In the genomic region with DNA sequence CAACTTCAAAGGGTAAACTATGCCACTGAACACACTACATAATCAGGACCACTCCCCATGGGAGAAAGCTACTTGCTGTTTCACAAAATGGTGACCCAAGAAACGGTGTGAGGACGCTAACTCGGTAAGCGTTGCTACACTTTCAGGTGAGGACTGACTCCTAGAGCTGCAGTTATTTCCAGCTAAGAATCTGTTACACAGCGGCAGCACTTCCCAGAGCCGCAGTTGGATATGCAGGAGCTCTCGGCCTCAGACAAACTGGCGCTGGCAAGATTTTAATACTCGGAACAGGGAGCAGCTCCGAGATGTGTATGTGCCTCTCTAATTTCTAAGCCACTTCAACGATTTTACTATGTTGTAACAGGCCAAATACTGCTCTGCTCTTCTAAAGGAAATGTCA, we compare ENCODE assay signal across 28 mouse cellular contexts.
"Had no signal": no experiment of that assay in that cellular context is flagged by ENCODE, and none has a peak within 500 bp of the region (broad histone marks: within the 10 kb centered on the region; RNA-seq: fewer than 3 reads in every experiment).

No protein-coding gene starts in this region.

- H3K4me3 ChIP-seq: embryonic facial prominence, embryonic 10.5 days; embryonic facial prominence, embryonic 12.5 days; embryonic facial prominence, embryonic 13.5 days; embryonic facial prominence, embryonic 15.5 days; erythroblast, embryonic 14.5 days; forebrain, embryonic 10.5 days; forebrain, embryonic 12.5 days; forebrain, embryonic 13.5 days; forebrain, embryonic 15.5 days; heart, embryonic 10.5 days; heart, embryonic 12.5 days had no signal

- H3K27ac ChIP-seq: embryonic facial prominence, embryonic 10.5 days; embryonic facial prominence, embryonic 12.5 days; embryonic facial prominence, embryonic 13.5 days; embryonic facial prominence, embryonic 15.5 days; forebrain, embryonic 10.5 days; forebrain, embryonic 12.5 days; forebrain, embryonic 13.5 days; heart, embryonic 10.5 days had no signal

- H3K4me2 ChIP-seq: embryonic facial prominence, embryonic 12.5 days; embryonic facial prominence, embryonic 13.5 days; embryonic facial prominence, embryonic 15.5 days; forebrain, embryonic 12.5 days; forebrain, embryonic 13.5 days; forebrain, embryonic 15.5 days; heart, embryonic 11.5 days; heart, embryonic 12.5 days had no signal

- H3K4me1 ChIP-seq: embryonic facial prominence, embryonic 15.5 days; forebrain, embryonic 10.5 days; forebrain, embryonic 12.5 days; forebrain, embryonic 13.5 days; forebrain, embryonic 15.5 days had no signal

- ATAC-seq: forebrain, embryonic 13.5 days; forebrain, embryonic 14.5 days; forebrain, embryonic 15.5 days; forebrain, embryonic 16.5 days had no signal

- H3K27me3 ChIP-seq: embryonic facial prominence, embryonic 12.5 days; embryonic facial prominence, embryonic 13.5 days; embryonic facial prominence, embryonic 15.5 days; forebrain, embryonic 12.5 days; forebrain, embryonic 13.5 days; forebrain, embryonic 15.5 days; heart, embryonic 12.5 days had no signal

- DNase-seq: cerebellum, adult 2 months; cerebellum, adult 8-10 months; cerebellum, adult 9-10 months; cerebellum, adult 9-11 months; cerebellum, postnatal 10 days; cerebellum, postnatal 14 days; cerebellum, postnatal 25 days; cerebellum, postnatal 36 days; embryo, embryonic 11 days; forebrain, postnatal 0 days; gastrocnemius, postnatal 14 days; gastrocnemius, postnatal 25 days; gastrocnemius, postnatal 36 days; heart, adult 18-20 months had no signal

- H3K9me3 ChIP-seq: embryonic facial prominence, embryonic 12.5 days; embryonic facial prominence, embryonic 13.5 days; embryonic facial prominence, embryonic 15.5 days; forebrain, embryonic 10.5 days; forebrain, embryonic 12.5 days; forebrain, embryonic 13.5 days; forebrain, embryonic 15.5 days; heart, embryonic 10.5 days had no signal

- H3K36me3 ChIP-seq: forebrain, embryonic 15.5 days had no signal

- H3K9ac ChIP-seq: embryonic facial prominence, embryonic 12.5 days; embryonic facial prominence, embryonic 13.5 days; embryonic facial prominence, embryonic 15.5 days; forebrain, embryonic 12.5 days; forebrain, embryonic 13.5 days; forebrain, embryonic 15.5 days; forebrain, postnatal 0 days; heart, embryonic 12.5 days had no signal
